Mouse (Mus musculus) ES-Bruce4 (cell line): ENCODE data around the gene Tbc1d13.

Source experiments
- CTCF ChIP-seq: IDR thresholded peaks from one replicate; pipeline ENCODE4 v1.8.1; 2011; ENCODE audit warnings: low read depth, low read length
- POLR2A ChIP-seq: IDR thresholded peaks from one replicate; pipeline ENCODE4 v1.8.1; 2011; ENCODE audit warnings: low read length; ENCODE audit not compliant: insufficient read depth

- TF ChIP-seq CTCF (no peak), POLR2A (no peak)
These were observed 10.8 kb upstream of the Tbc1d13 start for GRCm38 (mm10) chr2:30122766-30123165.
